In the genomic region with DNA sequence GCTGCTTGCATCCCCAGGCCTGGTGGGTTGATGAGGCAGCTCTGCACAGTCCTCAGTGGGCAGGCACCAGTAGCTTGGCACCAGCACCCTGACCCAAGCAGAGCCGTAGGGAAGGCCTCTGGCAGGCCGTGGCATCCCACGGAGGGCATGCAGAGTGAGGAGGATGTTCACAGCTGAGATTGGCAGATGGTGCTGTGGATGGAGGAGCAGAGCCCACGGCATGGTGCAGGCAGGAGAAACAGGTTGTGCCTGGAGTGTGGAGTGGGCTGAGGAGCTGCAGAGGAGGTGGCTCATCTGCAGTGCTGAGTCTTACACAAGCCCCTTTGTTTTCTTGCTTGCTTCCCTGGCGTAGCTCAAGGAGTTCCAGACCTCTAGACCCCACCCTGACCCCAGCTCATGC, we compare ENCODE assay signal across 19 mouse cellular contexts. TPM values are rescaled to one million over a fixed set of nuclear protein-coding genes. Genes with fewer than 3 reads are reported as not detected.
A peak's percentile ranks its signal among the peaks of the same experiment; 100 is the strongest.
DNase-seq lines count a peak whose midpoint lies in the region; ATAC-seq lines count a peak whose summit lies in the region.
"Had no signal": no experiment of that assay in that cellular context is flagged by ENCODE, and none has a peak within 500 bp of the region (broad histone marks: within the 10 kb centered on the region; RNA-seq: fewer than 3 reads in every experiment).

No protein-coding gene starts in this region.

- DNase-seq in cerebellum, adult 11 months: peak; percentile 38
- DNase-seq in cerebellum, adult 8-10 months: no peak
- DNase-seq in layer of hippocampus, adult 11-12 months (ENCODE audit: low spot score): peak; percentile 48
- no peak for DNase-seq in layer of hippocampus, adult 9-10 months (ENCODE audit: low spot score)
- peak; percentile 53 to 54 for DNase-seq in cerebellum, postnatal 25 days
- no peak for DNase-seq in heart, postnatal 4 days
- DNase-seq: adrenal gland, adult 2 months; gastrocnemius, postnatal 14 days; heart, adult 18-20 months; heart, postnatal 36 days; lung, adult 18-20 months; retina, postnatal 1 day had no signal

- no peaks in the 10 kb centered on the region for H3K4me1 ChIP-seq in megakaryocyte, embryonic 14.5 days
- H3K4me1 ChIP-seq: kidney, embryonic 15.5 days; limb, embryonic 10.5 days; stomach, embryonic 15.5 days had no signal

- ATAC-seq in megakaryocyte, adult 5-6 weeks (ENCODE audit: poor library complexity, severe bottlenecking): no peak
- ATAC-seq: hindbrain, postnatal 0 days; intestine, postnatal 0 days had no signal

- peaks cover 85% of the 10 kb centered on the region for H3K27me3 ChIP-seq in megakaryocyte, embryonic 14.5 days (replicated peaks)
- H3K27me3 ChIP-seq: kidney, embryonic 15.5 days; stomach, embryonic 15.5 days had no signal

- no peaks in the 10 kb centered on the region for H3K9me3 ChIP-seq in megakaryocyte, embryonic 14.5 days
- H3K9me3 ChIP-seq: kidney, embryonic 15.5 days; limb, embryonic 10.5 days; stomach, embryonic 15.5 days had no signal

- no peaks in the 10 kb centered on the region for H3K36me3 ChIP-seq in megakaryocyte, embryonic 14.5 days (replicated peaks; ENCODE audit: low read length)
- H3K36me3 ChIP-seq: kidney, embryonic 15.5 days; limb, embryonic 10.5 days; stomach, embryonic 15.5 days had no signal

- peak overlapping the region; percentile 35 for H3K4me3 ChIP-seq in megakaryocyte, embryonic 14.5 days (replicated peaks)
- H3K4me3 ChIP-seq: kidney, embryonic 15.5 days; limb, embryonic 10.5 days; stomach, embryonic 15.5 days had no signal

RNA-seq across cellular contexts. Expression of gene Dlgap4, which starts 40.6 kb away (rescaled TPM):
- 185 and 337 TPM in 2 replicates for polyA plus RNA-seq in megakaryocyte, embryonic 14.5 days (2012; ENCODE audit: insufficient read depth, low replicate concordance)
- 35.2 and 38.7 TPM in 2 replicates for total RNA-seq in megakaryocyte, adult 5-6 weeks (2015)
- total RNA-seq in megakaryocyte, adult 5-6 weeks (2017): 13.8 and 24.0 TPM in 2 replicates
- 10 to 100 TPM; 57.1 to 58.3 TPM for total RNA-seq in heart, postnatal 4 days (2021)

Comparison
In these comparisons a context has a peak if more than half of its experiments do, and no peak if none do; other contexts are left out.
1. DNase-seq: peak in cerebellum, adult 11 months (single experiment), layer of hippocampus, adult 11-12 months (single experiment) and cerebellum, postnatal 25 days (2 of 2); none in cerebellum, adult 8-10 months (single experiment), layer of hippocampus, adult 9-10 months (single experiment) and heart, postnatal 4 days (single experiment).